Mouse (Mus musculus) C2C12 (cell line): ENCODE measurements around the gene Gdap1l1.

ENCODE experiments used
- CEBPB ChIP-seq: IDR thresholded peaks from one replicate; pipeline ENCODE4 v1.6.1; 2011; ENCODE audit warnings: low read depth, mild to moderate bottlenecking, control low read depth, moderate library complexity
- CTCF ChIP-seq: IDR thresholded peaks from one replicate; pipeline ENCODE4 v1.5.1; 2011; ENCODE audit not compliant: control insufficient read depth, insufficient read depth, insufficient read length
- FOSL1 ChIP-seq: IDR thresholded peaks from one replicate; pipeline ENCODE4 v1.8.0; 2011; ENCODE audit warnings: mild to moderate bottlenecking, low read length; ENCODE audit not compliant: poor library complexity, insufficient read depth, severe bottlenecking
- MAX ChIP-seq: IDR thresholded peaks from one replicate; pipeline ENCODE4 v1.6.1; 2011; ENCODE audit warnings: mild to moderate bottlenecking, control low read depth
- MYOD1 ChIP-seq: IDR thresholded peaks from one replicate; pipeline ENCODE4 v1.6.1; 2011; ENCODE audit warnings: low read depth; ENCODE audit not compliant: control insufficient read depth, insufficient read length
- MYOG ChIP-seq: IDR thresholded peaks from one replicate; pipeline ENCODE4 v1.6.1; 2011; ENCODE audit not compliant: control insufficient read depth, insufficient read length; ENCODE audit errors: extremely low read depth
- USF1 ChIP-seq: IDR thresholded peaks from one replicate; pipeline ENCODE4 v1.6.1; 2011; ENCODE audit warnings: low read depth, mild to moderate bottlenecking, control low read depth, moderate library complexity

DNA sequence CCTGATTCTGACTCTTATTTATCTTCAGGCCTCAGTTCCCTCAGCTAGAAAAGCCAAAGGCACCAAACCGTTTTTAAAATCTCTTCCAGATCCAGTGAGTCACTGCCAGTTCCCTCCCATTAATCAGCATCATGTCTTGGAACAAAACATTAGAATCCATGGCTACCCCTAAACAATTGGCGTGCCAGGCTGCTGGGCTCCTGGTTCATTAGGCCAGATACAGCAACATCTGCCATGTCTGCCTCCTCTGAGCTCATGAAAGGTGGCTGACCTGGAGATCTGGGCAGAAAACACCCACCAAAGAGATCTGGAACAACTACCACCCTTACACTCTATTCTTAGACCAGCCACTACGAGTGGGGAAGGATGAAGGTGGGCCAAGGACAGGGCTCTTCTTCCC, 32.9 kb downstream of the Gdap1l1 start:
- no peak for TF ChIP-seq USF1
- TF ChIP-seq CTCF: no peak
- no peak for TF ChIP-seq MYOG
- no peak for TF ChIP-seq MAX
- no peak for TF ChIP-seq MYOD1
- TF ChIP-seq CEBPB: no peak
- no peak for TF ChIP-seq FOSL1
